Mouse (Mus musculus): ENCODE data around the gene Wdfy2. TPM values are rescaled to one million over a fixed set of nuclear protein-coding genes. Genes with fewer than 3 reads are reported as not detected.
"Not testable (repeated sequence)": the region's sequence is repeated elsewhere in the genome, so short reads cannot be mapped to it uniquely, and the experiment has no call there.

Wdfy2 gene
- 10 to 100 TPM; 39.7 to 40.5 (median 40.0) TPM for total RNA-seq (2022)

GRCm38 (mm10) chr14:62837641-62838252 is at the start of gene Wdfy2:
TSS of gene Wdfy2 (plus strand) at chr14:62837678.
- DNase-seq: peak; percentile 80

GRCm38 (mm10) chr14:62789282-62789681 is 48.2 kb upstream of the Wdfy2 start:
- DNase-seq: no peak

GRCm38 (mm10) chr14:62795719-62796118 is 41.8 kb upstream of the Wdfy2 start:
- DNase-seq: no peak

- DNase-seq: no peak
Measured at GRCm38 (mm10) chr14:62798608-62799101, 38.8 kb upstream of the Wdfy2 start.

GRCm38 (mm10) chr14:62800791-62801190 is 36.7 kb upstream of the Wdfy2 start:
- DNase-seq: no peak

- no peak for DNase-seq
Measured at GRCm38 (mm10) chr14:62803204-62803603, 34.3 kb upstream of the Wdfy2 start.

GRCm38 (mm10) chr14:62806921-62807320 is 30.6 kb upstream of the Wdfy2 start:
- DNase-seq: peak; percentile 60

GRCm38 (mm10) chr14:62808661-62809523 is 28.6 kb upstream of the Wdfy2 start:
- no peak for DNase-seq

GRCm38 (mm10) chr14:62812765-62813164 is 24.7 kb upstream of the Wdfy2 start:
- no peak for DNase-seq

GRCm38 (mm10) chr14:62814567-62814966 is 22.9 kb upstream of the Wdfy2 start:
- no peak for DNase-seq

GRCm38 (mm10) chr14:62816827-62817226 is 20.7 kb upstream of the Wdfy2 start:
- no peak for DNase-seq

- no peak for DNase-seq
Measured at GRCm38 (mm10) chr14:62825575-62826332, 11.7 kb upstream of the Wdfy2 start.

GRCm38 (mm10) chr14:62829291-62829690 is 8.2 kb upstream of the Wdfy2 start:
- no peak for DNase-seq

- DNase-seq: peak; percentile 52
Measured at GRCm38 (mm10) chr14:62831691-62832275, 5.7 kb upstream of the Wdfy2 start.

- DNase-seq: no peak
Measured at GRCm38 (mm10) chr14:62833036-62833435, 4.4 kb upstream of the Wdfy2 start.

- DNase-seq: no peak
Measured at GRCm38 (mm10) chr14:62833541-62833940, 3.9 kb upstream of the Wdfy2 start.

- DNase-seq: not testable (repeated sequence)
Measured at GRCm38 (mm10) chr14:62835737-62836136, 1.7 kb upstream of the Wdfy2 start.

- DNase-seq: peak; percentile 99
Measured at GRCm38 (mm10) chr14:62836926-62837640, 395 bp upstream of the Wdfy2 start.

- DNase-seq: no peak
Measured at GRCm38 (mm10) chr14:62838336-62838735, 858 bp downstream of the Wdfy2 start.

GRCm38 (mm10) chr14:62841726-62842125 is 4.2 kb downstream of the Wdfy2 start:
- no peak for DNase-seq

GRCm38 (mm10) chr14:62842495-62842894 is 5.0 kb downstream of the Wdfy2 start:
- DNase-seq: no peak

- no peak for DNase-seq
Measured at GRCm38 (mm10) chr14:62842976-62843375, 5.5 kb downstream of the Wdfy2 start.
